Mouse (Mus musculus) myocyte (in vitro differentiated cells): Measurements from ENCODE around the gene Dmrta1. TPM values are rescaled to one million over a fixed set of nuclear protein-coding genes. Genes with fewer than 3 reads are reported as not detected.
"Not testable (repeated sequence)": the region's sequence is repeated elsewhere in the genome, so short reads cannot be mapped to it uniquely, and the experiment has no call there.

Experiments
- H3K27me3 ChIP-seq: one replicate; pipeline ENCODE4 v1.6.1; 2011; ENCODE audit not compliant: control insufficient read depth, insufficient read depth, insufficient read length
- H3K36me3 ChIP-seq: one replicate; pipeline ENCODE4 v1.6.1; 2011; ENCODE audit not compliant: control insufficient read depth, insufficient read depth
- H3K4me2 ChIP-seq: one replicate; pipeline ENCODE4 v1.6.1; 2011; ENCODE audit warnings: low read depth, control low read depth
- H3K4me3 ChIP-seq: one replicate; pipeline ENCODE4 v1.5.1; 2011; ENCODE audit warnings: mild to moderate bottlenecking, control low read depth, moderate library complexity
- H3K79me2 ChIP-seq: one replicate; pipeline ENCODE4 v1.6.1; 2011; ENCODE audit not compliant: control insufficient read depth, insufficient read depth
- H3ac ChIP-seq: one replicate; pipeline ENCODE4 v1.6.1; 2011; ENCODE audit not compliant: control insufficient read depth, insufficient read length
- CEBPB ChIP-seq: IDR thresholded peaks from 2 replicates; pipeline ENCODE4 v1.6.1; 2011; ENCODE audit warnings: mild to moderate bottlenecking, moderate library complexity; ENCODE audit not compliant: poor library complexity, insufficient read depth, severe bottlenecking
- E2F4 ChIP-seq: IDR thresholded peaks from one replicate; pipeline ENCODE4 v1.6.1; 2011; ENCODE audit warnings: mild to moderate bottlenecking, control low read depth, moderate library complexity; ENCODE audit not compliant: insufficient read depth
- MAX ChIP-seq: IDR thresholded peaks from one replicate; pipeline ENCODE4 v1.6.1; 2011; ENCODE audit warnings: low read depth, mild to moderate bottlenecking, control low read depth
- MYOD1 ChIP-seq, 3 experiments: IDR thresholded peaks; one replicate each; pipeline ENCODE4 v1.6.1; 2011; ENCODE audit warnings: control low read depth in 2 of 3, low read depth in 2 of 3, mild to moderate bottlenecking in 2 of 3, moderate library complexity in 1 of 3; ENCODE audit not compliant: insufficient read length in 2 of 3, control insufficient read depth in 1 of 3
- MYOG ChIP-seq, 3 experiments: IDR thresholded peaks; one replicate each; pipeline ENCODE4 v1.6.1; 2011; ENCODE audit warnings: control low read depth in 2 of 3, low read depth in 2 of 3, mild to moderate bottlenecking in 2 of 3; ENCODE audit not compliant: insufficient read length in 2 of 3, control insufficient read depth in 1 of 3, insufficient read depth in 1 of 3
- POLR2A ChIP-seq: IDR thresholded peaks from one replicate; pipeline ENCODE4 v1.6.1; 2011; ENCODE audit warnings: low read depth, mild to moderate bottlenecking, control low read depth, moderate library complexity; ENCODE audit not compliant: insufficient read length
- POLR2AphosphoS2 ChIP-seq: IDR thresholded peaks from one replicate; pipeline ENCODE4 v1.6.1; 2011; ENCODE audit warnings: low read depth, control low read depth; ENCODE audit not compliant: insufficient read length
- REST ChIP-seq: IDR thresholded peaks from one replicate; pipeline ENCODE4 v1.6.1; 2011; ENCODE audit warnings: mild to moderate bottlenecking, control low read depth, moderate library complexity; ENCODE audit not compliant: insufficient read depth, insufficient read length
- SRF ChIP-seq: IDR thresholded peaks from one replicate; pipeline ENCODE4 v1.6.1; 2011; ENCODE audit warnings: low read depth; ENCODE audit not compliant: control insufficient read depth, insufficient read length
- TCF12 ChIP-seq: IDR thresholded peaks from one replicate; pipeline ENCODE4 v1.6.1; 2011; ENCODE audit warnings: mild to moderate bottlenecking, control low read depth; ENCODE audit not compliant: poor library complexity, insufficient read depth, severe bottlenecking
- TCF3 ChIP-seq: IDR thresholded peaks from one replicate; pipeline ENCODE4 v1.6.1; 2011; ENCODE audit warnings: low read depth, control low read depth; ENCODE audit not compliant: insufficient read length
- USF1 ChIP-seq: IDR thresholded peaks from one replicate; pipeline ENCODE4 v1.6.1; 2011; ENCODE audit warnings: low read depth, mild to moderate bottlenecking, control low read depth, moderate library complexity
- polyA plus RNA-seq: library from polyadenylated mRNA; unstranded; fragments of >200 nt; fragmentation: generic; extraction: Trizol; gene quantifications from one replicate; pipeline ENCODE4 v1.2.1, GENCODE M21; 2012; ENCODE audit warnings: missing spikeins

The Dmrta1 gene
- polyA plus RNA-seq, 1 experiment, result not detected

- H3K36me3 ChIP-seq, result no peaks in the 10 kb centered on the region
- TF ChIP-seq E2F4 (no peak), MYOD1 (IDR thresholded peaks at IDR 0.05; ENCODE audit: control insufficient read depth in 1 of 3, insufficient read length in 2 of 3, low read depth in 2 of 3) (no peak), REST (no peak), POLR2A (no peak), SRF (no peak), USF1 (no peak), TCF12 (no peak), CEBPB (no peak), MAX (no peak), TCF3 (no peak), MYOG (IDR thresholded peaks at IDR 0.05; ENCODE audit: control insufficient read depth in 1 of 3, insufficient read depth in 1 of 3, insufficient read length in 2 of 3, low read depth in 2 of 3) (no peak), POLR2AphosphoS2 (no peak)
- no peak overlapping the region for H3ac ChIP-seq
- H3K4me2 ChIP-seq, result no peak overlapping the region
- no peaks in the 10 kb centered on the region for H3K79me2 ChIP-seq
- H3K27me3 ChIP-seq, result peaks cover 13% of the 10 kb centered on the region
- H3K4me3 ChIP-seq, result no peak overlapping the region
Observed at GRCm38 (mm10) chr4:89688804-89689497, 9.7 kb downstream of the Dmrta1 start.

- Histone ChIP-seq H3K79me2 (no peaks in the 10 kb centered on the region), H3ac (no peak overlapping the region), H3K4me2 (no peak overlapping the region), H3K4me3 (no peak overlapping the region), H3K36me3 (no peaks in the 10 kb centered on the region), H3K27me3 (peaks cover 13% of the 10 kb centered on the region)
- TF ChIP-seq USF1 (no peak), POLR2A (no peak), POLR2AphosphoS2 (no peak), E2F4 (no peak), TCF3 (no peak), REST (no peak), MYOD1 (IDR thresholded peaks at IDR 0.05; ENCODE audit: control insufficient read depth in 1 of 3, insufficient read length in 2 of 3, low read depth in 2 of 3) (no peak), CEBPB (no peak)
Observed at GRCm38 (mm10) chr4:89691936-89692335, 12.7 kb downstream of the Dmrta1 start.

- H3K27me3 ChIP-seq, result peaks cover 13% of the 10 kb centered on the region
- TF ChIP-seq REST (no peak), MAX (no peak), MYOD1 (IDR thresholded peaks at IDR 0.05; ENCODE audit: control insufficient read depth in 1 of 3, insufficient read length in 2 of 3, low read depth in 2 of 3) (no peak), TCF3 (no peak), CEBPB (no peak), E2F4 (no peak), MYOG (IDR thresholded peaks at IDR 0.05; ENCODE audit: control insufficient read depth in 1 of 3, insufficient read depth in 1 of 3, insufficient read length in 2 of 3, low read depth in 2 of 3) (no peak), POLR2AphosphoS2 (no peak), TCF12 (no peak), USF1 (no peak), SRF (no peak), POLR2A (no peak)
- no peak overlapping the region for H3ac ChIP-seq
- no peaks in the 10 kb centered on the region for H3K36me3 ChIP-seq
- no peak overlapping the region for H3K4me2 ChIP-seq
- H3K4me3 ChIP-seq, result no peak overlapping the region
- no peaks in the 10 kb centered on the region for H3K79me2 ChIP-seq
Observed at GRCm38 (mm10) chr4:89692780-89693179, 13.5 kb downstream of the Dmrta1 start.

GRCm38 (mm10) chr4:89695589-89695988 lies 16.4 kb downstream of the Dmrta1 start:
- TF ChIP-seq TCF12, result no peak
- no peak for TF ChIP-seq POLR2AphosphoS2
- no peak for TF ChIP-seq TCF3
- TF ChIP-seq MYOD1 (IDR thresholded peaks at IDR 0.05; ENCODE audit: control insufficient read depth in 1 of 3, insufficient read length in 2 of 3, low read depth in 2 of 3), result no peak
- Histone ChIP-seq H3K4me2 (no peak overlapping the region), H3ac (no peak overlapping the region), H3K4me3 (no peak overlapping the region), H3K79me2 (no peaks in the 10 kb centered on the region), H3K36me3 (no peaks in the 10 kb centered on the region), H3K27me3 (no peaks in the 10 kb centered on the region)

- no peak overlapping the region for H3K4me3 ChIP-seq
- H3ac ChIP-seq, result no peak overlapping the region
- no peak overlapping the region for H3K4me2 ChIP-seq
- H3K27me3 ChIP-seq, result no peaks in the 10 kb centered on the region
- TF ChIP-seq POLR2A (no peak), REST (no peak), MYOG (IDR thresholded peaks at IDR 0.05; ENCODE audit: control insufficient read depth in 1 of 3, insufficient read depth in 1 of 3, insufficient read length in 2 of 3, low read depth in 2 of 3) (no peak), POLR2AphosphoS2 (no peak), TCF12 (no peak), SRF (no peak), E2F4 (no peak), TCF3 (no peak), USF1 (no peak), CEBPB (no peak), MYOD1 (IDR thresholded peaks at IDR 0.05; ENCODE audit: control insufficient read depth in 1 of 3, insufficient read length in 2 of 3, low read depth in 2 of 3) (no peak), MAX (no peak)
- no peaks in the 10 kb centered on the region for H3K79me2 ChIP-seq
- H3K36me3 ChIP-seq, result no peaks in the 10 kb centered on the region
Observed at GRCm38 (mm10) chr4:89697951-89698350, 18.7 kb downstream of the Dmrta1 start.

GRCm38 (mm10) chr4:89723526-89724190 lies 44.4 kb downstream of the Dmrta1 start:
- not testable (repeated sequence) for H3K27me3 ChIP-seq, H3K36me3 ChIP-seq, H3K79me2 ChIP-seq, H3ac ChIP-seq, H3K4me3 ChIP-seq, H3K4me2 ChIP-seq
